Mouse (Mus musculus) ovary, postnatal 14 days (tissue): ENCODE results near the gene Plk2.
"Not testable (repeated sequence)": the region's sequence is repeated elsewhere in the genome, so short reads cannot be mapped to it uniquely, and the experiment has no call there.

Experiments used
- DNase-seq: peaks from one replicate; pipeline ENCODE4 v3.0.0; 2022; ENCODE audit warnings: low spot score

Plk2 gene

GRCm38 (mm10) chr13:110394291-110395178 lies at the start of gene Plk2:
Gene Plk2, plus strand, starts transcription at chr13:110395046.
- DNase-seq = peak; percentile 95

- no peak for DNase-seq
These were observed 48.1 kb upstream of the Plk2 start for GRCm38 (mm10) chr13:110346707-110347106.

GRCm38 (mm10) chr13:110351051-110351450 lies 43.8 kb upstream of the Plk2 start:
- DNase-seq = no peak

- no peak for DNase-seq
These were observed 37.9 kb upstream of the Plk2 start, which contains the start of gene Gapt for GRCm38 (mm10) chr13:110356941-110357340. Gene Gapt, minus strand, starts transcription at chr13:110357199.

GRCm38 (mm10) chr13:110363722-110364121 lies 31.1 kb upstream of the Plk2 start:
- no peak for DNase-seq

GRCm38 (mm10) chr13:110366477-110366876 lies 28.4 kb upstream of the Plk2 start:
- DNase-seq = no peak

- DNase-seq = no peak
These were observed 26.8 kb upstream of the Plk2 start for GRCm38 (mm10) chr13:110367961-110368555.

GRCm38 (mm10) chr13:110368556-110369040 lies 26.2 kb upstream of the Plk2 start:
- peak; percentile 63 for DNase-seq

- DNase-seq = no peak
These were observed 25.2 kb upstream of the Plk2 start for GRCm38 (mm10) chr13:110369673-110370072.

- no peak for DNase-seq
These were observed 12.4 kb upstream of the Plk2 start for GRCm38 (mm10) chr13:110382447-110382901.

- DNase-seq = no peak
These were observed 10.3 kb upstream of the Plk2 start for GRCm38 (mm10) chr13:110384514-110384913.

GRCm38 (mm10) chr13:110392210-110392609 lies 2.6 kb upstream of the Plk2 start:
- peak; percentile 58 for DNase-seq

GRCm38 (mm10) chr13:110392631-110393030 lies 2.2 kb upstream of the Plk2 start:
- DNase-seq = no peak

GRCm38 (mm10) chr13:110395179-110395794 lies 441 bp downstream of the Plk2 start:
- DNase-seq = no peak

- no peak for DNase-seq
These were observed 1.3 kb downstream of the Plk2 start for GRCm38 (mm10) chr13:110395916-110396685.

- no peak for DNase-seq
These were observed 2.9 kb downstream of the Plk2 start for GRCm38 (mm10) chr13:110397750-110398149.

- no peak for DNase-seq
These were observed 3.8 kb downstream of the Plk2 start for GRCm38 (mm10) chr13:110398513-110399270.

GRCm38 (mm10) chr13:110401443-110401842 lies 6.6 kb downstream of the Plk2 start:
- DNase-seq = no peak

GRCm38 (mm10) chr13:110401877-110402276 lies 7.0 kb downstream of the Plk2 start:
- DNase-seq = no peak

- no peak for DNase-seq
These were observed 9.2 kb downstream of the Plk2 start for GRCm38 (mm10) chr13:110404059-110404458.

GRCm38 (mm10) chr13:110404686-110405085 lies 9.8 kb downstream of the Plk2 start:
- DNase-seq = not testable (repeated sequence)
